Mouse (Mus musculus) heart, embryonic 14.5 days (tissue): ENCODE measurements around the gene Nrxn3. TPM values are rescaled to one million over a fixed set of nuclear protein-coding genes. Genes with fewer than 3 reads are reported as not detected.
A peak's percentile ranks its signal among the peaks of the same experiment; 100 is the strongest.

Experiments
- ATAC-seq: fragments of 200-750 bp; cut with Nextera tagmentation; 2 replicates; pipeline ENCODE4 v1.8.0; 2017; ENCODE audit warnings: low read depth, moderate TSS enrichment; ENCODE audit not compliant: insufficient number of reproducible peaks, insufficient read depth, low FRiP score
- H3K27ac ChIP-seq, 2 experiments: fragments of 200-500 bp in 1 of 2; fragments of 300-500 bp in 1 of 2; sonication (generic) in 1 of 2; replicated peaks in 1 of 2; 2 replicates each; pipeline ENCODE4 v1.5.1; 2012 to 2014; ENCODE audit warnings: low read depth in 2 of 2, low read length in 2 of 2, control low read depth in 1 of 2, mild to moderate bottlenecking in 1 of 2, mixed read lengths in 1 of 2; ENCODE audit not compliant: control insufficient read depth in 1 of 2, insufficient read depth in 1 of 2
- H3K27me3 ChIP-seq: fragments of 300-500 bp; sonication (generic); 2 replicates; pipeline ENCODE4 v1.6.1; 2014; ENCODE audit warnings: mild to moderate bottlenecking, low read length, control low read depth; ENCODE audit not compliant: control insufficient read depth, insufficient read depth
- H3K36me3 ChIP-seq: fragments of 300-500 bp; sonication (generic); 2 replicates; pipeline ENCODE4 v1.6.1; 2014; ENCODE audit warnings: mild to moderate bottlenecking, control low read depth, low read length, mixed read lengths; ENCODE audit not compliant: control insufficient read depth, insufficient read depth
- H3K4me1 ChIP-seq, 2 experiments: fragments of 200-500 bp in 1 of 2; fragments of 300-500 bp in 1 of 2; sonication (generic) in 1 of 2; 2 replicates each; pipeline ENCODE4 v1.6.1; 2012 to 2014; ENCODE audit warnings: low read length in 2 of 2, control low read depth in 1 of 2, mixed read lengths in 1 of 2; ENCODE audit not compliant: control insufficient read depth in 2 of 2, insufficient read depth in 2 of 2
- H3K4me2 ChIP-seq: fragments of 300-500 bp; sonication (generic); 2 replicates; pipeline ENCODE4 v1.6.1; 2014; ENCODE audit warnings: mild to moderate bottlenecking, low read length
- H3K4me3 ChIP-seq, 2 experiments: fragments of 200-500 bp in 1 of 2; fragments of 300-500 bp in 1 of 2; sonication (generic) in 1 of 2; 2 replicates each; pipeline ENCODE4 v1.5.1; 2012 to 2014; ENCODE audit warnings: low read length in 2 of 2, mild to moderate bottlenecking in 2 of 2, control low read depth in 1 of 2, low read depth in 1 of 2, moderate library complexity in 1 of 2; ENCODE audit not compliant: control insufficient read depth in 1 of 2, insufficient read depth in 1 of 2
- H3K9ac ChIP-seq: fragments of 300-500 bp; sonication (generic); 2 replicates; pipeline ENCODE4 v1.6.1; 2014; ENCODE audit warnings: mild to moderate bottlenecking, low read length
- H3K9me3 ChIP-seq: fragments of 300-500 bp; sonication (generic); 2 replicates; pipeline ENCODE4 v1.6.1; 2016; ENCODE audit warnings: low read length, control low read depth; ENCODE audit not compliant: control insufficient read depth
- WGBS: fragments of 180-500 bp; shearing (Covaris S2); extraction: QIAGEN DNeasy Blood & Tissue Kit; methylation state at CpG from one replicate; pipeline ENCODE4 v1.1.7; 2014; 5-methylcytosine and 5-hydroxymethylcytosine counted together
- polyA plus RNA-seq: library from polyadenylated mRNA; unstranded; fragments of >200 nt; fragmentation: Nextera tagmentation; extraction: Ambion mirVana; gene quantifications from 2 replicates; pipeline ENCODE4 v1.2.1, GENCODE M21; 2014

Gene Nrxn3
- polyA plus RNA-seq, 1 experiment from 2014 or later = 1.7 TPM

DNA sequence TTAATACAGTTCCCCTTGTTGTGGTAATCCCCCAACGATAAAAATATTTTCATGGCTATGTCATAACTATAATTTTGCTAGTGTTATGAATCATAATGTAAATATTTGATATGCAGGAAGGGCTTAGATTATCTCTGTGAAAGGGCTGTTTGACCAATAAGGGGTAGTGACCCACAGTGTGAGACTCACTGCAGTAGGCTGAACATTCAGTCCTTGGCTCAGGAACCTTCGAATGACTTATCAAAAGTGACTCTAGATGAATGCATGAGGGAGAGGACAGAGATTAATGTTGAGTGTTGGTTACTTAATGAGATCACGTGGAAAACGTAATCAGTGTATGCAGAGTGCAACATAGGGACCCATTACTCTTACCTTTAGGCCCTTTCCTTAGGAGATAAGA lies 243.7 kb downstream of the Nrxn3 start:
- no peak overlapping the region for H3K27ac ChIP-seq
- no peaks in the 10 kb centered on the region for H3K4me1 ChIP-seq
- no peak overlapping the region for H3K4me2 ChIP-seq
- no peak for ATAC-seq
- H3K27me3 ChIP-seq = no peaks in the 10 kb centered on the region
- WGBS = 75% methylated on average over 4 of the region's 4 CpGs
- H3K36me3 ChIP-seq = no peaks in the 10 kb centered on the region
- no peak overlapping the region for H3K9ac ChIP-seq
- H3K4me3 ChIP-seq = no peak overlapping the region
- no peaks in the 10 kb centered on the region for H3K9me3 ChIP-seq

DNA sequence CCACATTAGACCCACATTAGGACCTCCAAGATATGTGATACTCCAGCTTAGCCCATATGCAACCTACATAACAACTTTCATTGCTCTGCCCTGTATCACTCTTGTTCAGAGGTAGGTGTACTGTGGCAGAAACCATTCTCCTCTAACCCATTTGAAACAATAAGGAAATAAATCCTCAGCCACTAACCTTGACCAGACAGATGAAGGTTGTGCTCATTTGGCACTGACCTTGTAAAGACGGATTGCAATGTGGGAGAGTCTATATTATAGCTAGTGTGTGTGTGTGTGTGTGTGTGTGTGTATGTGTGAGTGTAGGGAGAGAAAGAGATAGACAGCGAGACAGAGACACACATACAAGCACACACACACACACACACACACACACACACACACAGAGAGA lies 253.9 kb downstream of the Nrxn3 start:
- H3K9me3 ChIP-seq = no peaks in the 10 kb centered on the region
- ATAC-seq = no peak
- H3K9ac ChIP-seq = no peak overlapping the region
- H3K27ac ChIP-seq = no peak overlapping the region
- no peak overlapping the region for H3K4me2 ChIP-seq
- no peaks in the 10 kb centered on the region for H3K36me3 ChIP-seq
- H3K4me3 ChIP-seq = no peak overlapping the region
- no peaks in the 10 kb centered on the region for H3K27me3 ChIP-seq
- WGBS = 74% methylated on average over 2 of the region's 2 CpGs
- no peaks in the 10 kb centered on the region for H3K4me1 ChIP-seq

DNA sequence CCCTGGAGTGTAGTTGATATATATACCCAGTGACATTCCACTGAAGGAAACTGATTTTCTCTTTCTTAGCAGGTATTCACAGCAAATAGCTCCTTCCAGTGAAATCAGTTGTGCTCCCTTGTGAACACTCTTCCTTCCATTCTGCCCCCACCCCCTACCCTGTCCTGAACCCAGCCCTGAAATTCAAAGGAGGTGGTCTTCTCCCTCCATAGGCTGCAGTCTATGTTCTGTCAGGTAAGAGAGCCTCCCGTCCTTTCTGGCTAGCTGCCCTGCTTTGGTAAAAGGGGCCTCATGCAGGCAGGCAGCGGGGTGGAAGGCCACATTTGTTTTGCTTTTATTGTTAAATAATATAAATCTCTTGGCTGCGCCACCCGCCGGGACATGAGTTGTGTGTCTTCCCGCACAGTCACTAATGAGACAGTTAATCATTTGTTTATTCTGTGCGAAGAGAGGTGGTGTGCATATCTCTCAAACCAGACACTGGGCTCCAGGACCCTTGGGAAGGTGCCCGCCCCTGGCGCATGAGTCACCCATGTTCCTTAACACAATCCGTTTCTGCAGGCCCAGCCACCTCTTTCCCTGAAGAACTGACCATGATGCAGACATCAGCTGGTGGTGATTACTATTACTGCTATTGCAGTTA lies 261.1 kb downstream of the Nrxn3 start:
- WGBS = 29% methylated on average over 10 of the region's 10 CpGs
- Histone ChIP-seq H3K36me3 (no peaks in the 10 kb centered on the region), H3K4me2 (0 out of 2 replicates have a peak overlapping the region, but pooled peaks have one; percentile 43), H3K27ac (peak overlapping the region in 1 of 2 experiments; percentile 70; a peak in 3 of 4 replicates), H3K9ac (no peak overlapping the region), H3K4me3 (no peak overlapping the region), H3K4me1 (peaks cover 11 to 16% of the 10 kb centered on the region in 2 experiments), H3K27me3 (no peaks in the 10 kb centered on the region), H3K9me3 (no peaks in the 10 kb centered on the region)
- ATAC-seq = peak; percentile 69

DNA sequence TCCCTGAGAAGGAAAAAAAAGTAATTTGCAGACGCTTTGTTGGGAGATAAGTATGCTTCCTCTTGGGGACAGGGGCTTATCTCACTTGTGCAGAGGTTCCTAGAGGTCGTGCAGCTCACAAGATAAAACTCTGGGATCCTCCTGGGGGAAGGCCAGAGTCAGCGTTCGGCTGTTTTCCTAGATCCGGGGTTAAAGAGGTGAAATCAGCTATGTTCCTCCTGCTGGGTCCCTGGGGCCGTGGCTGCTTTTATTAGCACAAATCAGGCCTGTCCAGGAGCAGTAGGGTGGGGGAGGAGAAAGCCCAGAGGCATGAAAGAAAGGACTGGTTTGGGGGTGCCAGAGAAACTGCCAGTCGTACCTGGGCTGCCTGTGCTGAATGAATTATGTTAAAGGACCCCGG lies 261.7 kb downstream of the Nrxn3 start:
- WGBS = 4% methylated on average over 8 of the region's 8 CpGs
- H3K4me1 ChIP-seq = peaks cover 11 to 16% of the 10 kb centered on the region in 2 experiments
- no peaks in the 10 kb centered on the region for H3K9me3 ChIP-seq

DNA sequence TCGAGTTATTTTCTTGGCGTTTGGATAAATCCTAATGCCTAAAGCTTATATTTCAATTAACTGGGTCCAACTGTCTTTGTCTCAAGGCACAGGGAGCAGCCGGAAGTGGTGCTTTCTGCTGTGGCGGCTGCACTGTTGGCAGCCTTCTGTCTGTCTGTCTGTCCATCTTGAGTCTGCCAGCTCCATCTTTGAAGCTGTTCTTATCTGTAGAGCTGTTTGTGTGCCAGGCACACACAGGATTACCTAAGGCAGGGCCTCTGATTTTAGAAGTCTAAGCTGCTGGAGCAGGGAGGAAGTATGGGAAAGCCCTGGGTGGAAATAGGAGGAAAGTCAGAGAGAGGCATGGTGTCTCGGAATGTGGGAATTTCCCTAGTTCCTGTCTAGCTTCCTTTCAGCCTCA lies 262.1 kb downstream of the Nrxn3 start:
- Histone ChIP-seq H3K4me1 (peaks cover 11 to 16% of the 10 kb centered on the region in 2 experiments), H3K9me3 (no peaks in the 10 kb centered on the region), H3K27ac (peak overlapping the region; percentile 62 to 70), H3K4me2 (peak overlapping the region; percentile 43), H3K36me3 (no peaks in the 10 kb centered on the region), H3K27me3 (no peaks in the 10 kb centered on the region), H3K4me3 (no peak overlapping the region), H3K9ac (no peak overlapping the region)
- ATAC-seq = peak; percentile 70
- WGBS = 12% methylated on average over 5 of the region's 5 CpGs

More for the DNA sequence above, 261.7 kb downstream of the Nrxn3 start:
- Histone ChIP-seq H3K9ac (no peak overlapping the region), H3K4me3 (no peak overlapping the region), H3K4me2 (peak overlapping the region; percentile 43), H3K27ac (peak overlapping the region; percentile 62 to 70), H3K36me3 (no peaks in the 10 kb centered on the region), H3K27me3 (no peaks in the 10 kb centered on the region)
- peak; percentile 74 for ATAC-seq

DNA sequence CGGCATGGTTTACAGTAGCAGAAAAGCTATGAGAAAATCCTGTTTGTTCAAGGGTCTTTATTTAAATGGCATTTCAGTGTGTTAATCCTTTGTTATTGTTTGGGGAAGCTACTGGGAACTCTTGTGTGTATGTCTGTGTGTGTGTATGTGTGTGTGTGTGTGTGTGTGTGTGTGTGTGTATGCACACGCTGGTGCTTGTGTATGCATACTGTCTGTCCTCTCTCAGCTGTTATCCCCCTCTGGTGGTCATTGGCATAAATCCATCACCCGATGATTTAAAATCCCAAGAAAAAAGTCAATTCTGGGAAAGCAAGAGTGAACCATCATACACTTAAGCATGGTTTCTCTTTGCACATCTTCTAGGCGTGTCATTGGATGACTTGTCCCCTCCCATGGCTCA lies 264.4 kb downstream of the Nrxn3 start:
- 46% methylated on average over 4 of the region's 4 CpGs for WGBS

DNA sequence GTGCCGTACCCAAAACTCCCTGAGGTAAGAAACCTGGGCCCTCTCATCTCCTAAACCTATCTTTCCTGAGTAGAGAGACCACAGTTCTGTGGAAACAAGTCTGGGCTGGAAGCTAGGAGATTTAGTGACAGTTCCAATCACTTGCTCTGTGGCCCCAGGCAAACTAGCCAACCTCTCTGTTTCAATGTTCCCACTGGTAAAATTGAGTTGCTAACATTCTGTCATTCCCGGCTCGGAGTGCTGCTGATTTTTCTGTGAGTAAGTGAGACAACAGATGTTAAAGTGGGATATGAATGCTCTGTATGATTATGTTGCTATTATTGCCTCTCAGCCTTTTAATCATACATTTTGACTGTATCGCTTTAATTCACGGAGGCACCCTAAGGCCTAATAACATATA lies 268.1 kb downstream of the Nrxn3 start:
- ATAC-seq = no peak
- Histone ChIP-seq H3K9ac (no peak overlapping the region), H3K9me3 (no peaks in the 10 kb centered on the region), H3K4me2 (no peak overlapping the region), H3K27ac (no peak overlapping the region), H3K36me3 (no peaks in the 10 kb centered on the region), H3K4me3 (no peak overlapping the region), H3K27me3 (no peaks in the 10 kb centered on the region), H3K4me1 (peaks cover 0 to 2% of the 10 kb centered on the region in 2 experiments; a peak in 1 of 4 replicates)
- WGBS = 85% methylated on average over 5 of the region's 5 CpGs

More for the DNA sequence above, 264.4 kb downstream of the Nrxn3 start:
- no peaks in the 10 kb centered on the region for H3K27me3 ChIP-seq
- H3K9ac ChIP-seq = no peak overlapping the region
- no peak overlapping the region for H3K4me2 ChIP-seq
- no peaks in the 10 kb centered on the region for H3K36me3 ChIP-seq
- no peak overlapping the region for H3K27ac ChIP-seq
- H3K9me3 ChIP-seq = no peaks in the 10 kb centered on the region
- ATAC-seq = no peak
- H3K4me3 ChIP-seq = no peak overlapping the region
- H3K4me1 ChIP-seq = peaks cover 11 to 16% of the 10 kb centered on the region in 2 experiments

DNA sequence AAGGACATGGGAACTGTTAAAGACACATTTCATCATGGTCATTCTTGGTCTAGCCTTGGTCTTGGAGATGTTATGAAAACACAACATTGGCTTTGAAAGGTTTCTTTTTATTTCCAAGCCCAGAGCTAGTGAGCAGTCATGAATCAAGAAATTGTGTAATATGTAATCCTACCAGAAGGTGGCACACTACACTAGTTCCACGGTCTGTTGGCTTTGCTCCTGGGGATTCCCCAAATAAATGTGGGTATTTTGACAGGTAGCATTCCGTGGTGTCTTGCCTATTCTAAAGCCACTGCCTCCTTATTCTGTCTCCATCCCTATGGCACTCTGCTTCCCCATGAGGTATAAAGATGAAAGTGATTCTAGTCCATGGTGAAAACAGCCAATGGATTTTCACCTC lies 269.5 kb downstream of the Nrxn3 start:
- ATAC-seq = no peak

More for the DNA sequence above, 269.5 kb downstream of the Nrxn3 start:
- 5% methylated on average over 2 of the region's 2 CpGs for WGBS
- Histone ChIP-seq H3K9me3 (no peaks in the 10 kb centered on the region), H3K36me3 (no peaks in the 10 kb centered on the region), H3K4me2 (no peak overlapping the region), H3K4me1 (no peaks in the 10 kb centered on the region; a peak in 1 of 4 replicates), H3K4me3 (no peak overlapping the region), H3K27me3 (no peaks in the 10 kb centered on the region), H3K9ac (no peak overlapping the region), H3K27ac (no peak overlapping the region)
